Mouse (Mus musculus): ENCODE results near the gene Atxn7l2. TPM values are rescaled to one million over a fixed set of nuclear protein-coding genes. Genes with fewer than 3 reads are reported as not detected.

The Atxn7l2 gene
- polyA plus RNA-seq, 1 experiment from 2014 or later: 28.9 TPM

- 88% methylated on average over 11 of the region's 11 CpGs for WGBS
- H3K27ac ChIP-seq (replicated peaks): no peak overlapping the region
- H3K27me3 ChIP-seq: no peaks in the 10 kb centered on the region
- peaks cover 68% of the 10 kb centered on the region for H3K36me3 ChIP-seq
- ATAC-seq (ENCODE audit: low FRiP score, low read depth): no peak
- H3K9me3 ChIP-seq: no peaks in the 10 kb centered on the region
- H3K9ac ChIP-seq (replicated peaks): no peak overlapping the region
- H3K4me1 ChIP-seq: peaks cover 35% of the 10 kb centered on the region
- no peak overlapping the region for H3K4me2 ChIP-seq (replicated peaks)
- H3K4me3 ChIP-seq: no peak overlapping the region
Measured at GRCm38 (mm10) chr3:108203621-108204325, 7.0 kb downstream of the Atxn7l2 start.

- 96% methylated on average over 13 of the region's 13 CpGs for WGBS
- ATAC-seq (ENCODE audit: low FRiP score, low read depth): no peak
- Histone ChIP-seq H3K36me3 (peaks cover 73% of the 10 kb centered on the region), H3K9me3 (no peaks in the 10 kb centered on the region), H3K27ac (replicated peaks) (no peak overlapping the region), H3K27me3 (no peaks in the 10 kb centered on the region), H3K4me3 (no peak overlapping the region), H3K4me2 (replicated peaks) (no peak overlapping the region), H3K4me1 (peaks cover 29% of the 10 kb centered on the region), H3K9ac (replicated peaks) (no peak overlapping the region; the same call in 1 of the 2 replicates)
Measured at GRCm38 (mm10) chr3:108203212-108203611, 7.5 kb downstream of the Atxn7l2 start.

- H3K27me3 ChIP-seq: no peaks in the 10 kb centered on the region
- no peak overlapping the region for H3K4me2 ChIP-seq (replicated peaks)
- H3K9me3 ChIP-seq: no peaks in the 10 kb centered on the region
- H3K36me3 ChIP-seq: peaks cover 68% of the 10 kb centered on the region
- H3K4me3 ChIP-seq: no peak overlapping the region
- H3K27ac ChIP-seq (replicated peaks): no peak overlapping the region
- H3K9ac ChIP-seq (replicated peaks): no peak overlapping the region
- H3K4me1 ChIP-seq: peaks cover 27% of the 10 kb centered on the region
- no peak for ATAC-seq (ENCODE audit: low FRiP score, low read depth)
Measured at GRCm38 (mm10) chr3:108202506-108202905, 8.2 kb downstream of the Atxn7l2 start.

GRCm38 (mm10) chr3:108200329-108201323 is 10.1 kb downstream of the Atxn7l2 start, which contains the start of gene Cyb561d1:
Gene Cyb561d1, minus strand, starts transcription at chr3:108201212.
- no peaks in the 10 kb centered on the region for H3K27me3 ChIP-seq
- peak within 1 kb of the TSS; percentile 57 for H3K4me2 ChIP-seq (replicated peaks)
- peak within 1 kb of the TSS; percentile 87 for H3K27ac ChIP-seq (replicated peaks)
- H3K4me1 ChIP-seq: peaks cover 46% of the 10 kb centered on the region
- no peaks in the 10 kb centered on the region for H3K9me3 ChIP-seq
- peak within 1 kb of the TSS; percentile 62 for H3K4me3 ChIP-seq
- WGBS: 4% methylated on average over 40 of the region's 44 CpGs
- ATAC-seq (ENCODE audit: low FRiP score, low read depth): peak; percentile 90
- peak within 1 kb of the TSS; percentile 58 for H3K9ac ChIP-seq (replicated peaks)
- peaks cover 50% of the 10 kb centered on the region for H3K36me3 ChIP-seq

- 94% methylated on average over 6 of the region's 6 CpGs for WGBS
- H3K4me2 ChIP-seq (replicated peaks): no peak overlapping the region
- peaks cover 47% of the 10 kb centered on the region for H3K4me1 ChIP-seq
- H3K27me3 ChIP-seq: no peaks in the 10 kb centered on the region
- H3K9me3 ChIP-seq: no peaks in the 10 kb centered on the region
- ATAC-seq (ENCODE audit: low FRiP score, low read depth): no peak
- H3K36me3 ChIP-seq: peaks cover 36% of the 10 kb centered on the region
- 0 out of 2 replicates have a peak overlapping the region, but pooled peaks have one; percentile 0 for H3K27ac ChIP-seq (replicated peaks)
- no peak overlapping the region for H3K9ac ChIP-seq (replicated peaks)
- no peak overlapping the region for H3K4me3 ChIP-seq
Measured at GRCm38 (mm10) chr3:108199231-108199630, 11.5 kb downstream of the Atxn7l2 start.

GRCm38 (mm10) chr3:108197066-108197497 is 13.7 kb downstream of the Atxn7l2 start:
- Histone ChIP-seq H3K9me3 (no peaks in the 10 kb centered on the region), H3K4me3 (no peak overlapping the region), H3K27me3 (no peaks in the 10 kb centered on the region), H3K4me2 (replicated peaks) (peak overlapping the region; percentile 23), H3K9ac (replicated peaks) (no peak overlapping the region), H3K4me1 (peaks cover 47% of the 10 kb centered on the region), H3K27ac (replicated peaks) (peak overlapping the region; percentile 77), H3K36me3 (peaks cover 17% of the 10 kb centered on the region; the same call in 1 of the 2 replicates)
- ATAC-seq (ENCODE audit: low FRiP score, low read depth): peak; percentile 35; the same call in 1 of the 2 replicates
- 25% methylated on average over 14 of the region's 14 CpGs for WGBS

GRCm38 (mm10) chr3:108195941-108196590 is 14.7 kb downstream of the Atxn7l2 start:
- no peaks in the 10 kb centered on the region for H3K9me3 ChIP-seq
- H3K36me3 ChIP-seq: peaks cover 14% of the 10 kb centered on the region; the same call in 1 of the 2 replicates
- ATAC-seq (ENCODE audit: low FRiP score, low read depth): no peak
- peaks cover 38% of the 10 kb centered on the region for H3K4me1 ChIP-seq
- H3K4me2 ChIP-seq (replicated peaks): no peak overlapping the region
- H3K27ac ChIP-seq (replicated peaks): peak overlapping the region; percentile 77
- no peak overlapping the region for H3K4me3 ChIP-seq
- no peak overlapping the region for H3K9ac ChIP-seq (replicated peaks)
- H3K27me3 ChIP-seq: no peaks in the 10 kb centered on the region
- 82% methylated on average over 7 of the region's 7 CpGs for WGBS

- no peak for ATAC-seq (ENCODE audit: low FRiP score, low read depth)
- H3K9ac ChIP-seq (replicated peaks): no peak overlapping the region
- H3K9me3 ChIP-seq: no peaks in the 10 kb centered on the region
- peaks cover 14% of the 10 kb centered on the region; the same call in 1 of the 2 replicates for H3K36me3 ChIP-seq
- H3K4me3 ChIP-seq: no peak overlapping the region
- no peaks in the 10 kb centered on the region for H3K27me3 ChIP-seq
- H3K27ac ChIP-seq (replicated peaks): no peak overlapping the region
- H3K4me1 ChIP-seq: peaks cover 32% of the 10 kb centered on the region
- 85% methylated on average over 4 of the region's 4 CpGs for WGBS
- H3K4me2 ChIP-seq (replicated peaks): no peak overlapping the region
Measured at GRCm38 (mm10) chr3:108195287-108195686, 15.4 kb downstream of the Atxn7l2 start.

- no peak overlapping the region for H3K27ac ChIP-seq (replicated peaks)
- H3K9ac ChIP-seq (replicated peaks): no peak overlapping the region
- H3K9me3 ChIP-seq: no peaks in the 10 kb centered on the region
- 82% methylated on average over 4 of the region's 4 CpGs for WGBS
- H3K36me3 ChIP-seq: peaks cover 7% of the 10 kb centered on the region; the same call in 1 of the 2 replicates
- no peak overlapping the region for H3K4me3 ChIP-seq
- H3K27me3 ChIP-seq: no peaks in the 10 kb centered on the region
- ATAC-seq (ENCODE audit: low FRiP score, low read depth): no peak
- no peak overlapping the region for H3K4me2 ChIP-seq (replicated peaks)
- peaks cover 28% of the 10 kb centered on the region for H3K4me1 ChIP-seq
Measured at GRCm38 (mm10) chr3:108193686-108194085, 17.0 kb downstream of the Atxn7l2 start.

GRCm38 (mm10) chr3:108189897-108190296 is 20.8 kb downstream of the Atxn7l2 start:
- H3K27me3 ChIP-seq: peaks cover 15% of the 10 kb centered on the region
- H3K4me3 ChIP-seq: no peak overlapping the region
- no peaks in the 10 kb centered on the region for H3K36me3 ChIP-seq
- 74% methylated on average over 5 of the region's 5 CpGs for WGBS
- no peaks in the 10 kb centered on the region for H3K9me3 ChIP-seq
- H3K4me2 ChIP-seq (replicated peaks): no peak overlapping the region
- H3K4me1 ChIP-seq: peaks cover 22% of the 10 kb centered on the region
- no peak overlapping the region for H3K9ac ChIP-seq (replicated peaks)
- no peak for ATAC-seq (ENCODE audit: low FRiP score, low read depth)
- H3K27ac ChIP-seq (replicated peaks): no peak overlapping the region

GRCm38 (mm10) chr3:108188716-108189490 is 21.8 kb downstream of the Atxn7l2 start:
- H3K4me1 ChIP-seq: peaks cover 22% of the 10 kb centered on the region
- no peaks in the 10 kb centered on the region for H3K9me3 ChIP-seq
- ATAC-seq (ENCODE audit: low FRiP score, low read depth): no peak
- H3K4me3 ChIP-seq: no peak overlapping the region
- no peak overlapping the region for H3K27ac ChIP-seq (replicated peaks)
- H3K9ac ChIP-seq (replicated peaks): no peak overlapping the region; the same call in 1 of the 2 replicates
- H3K27me3 ChIP-seq: peaks cover 19% of the 10 kb centered on the region
- no peak overlapping the region for H3K4me2 ChIP-seq (replicated peaks)
- 68% methylated on average over 9 of the region's 9 CpGs for WGBS
- no peaks in the 10 kb centered on the region for H3K36me3 ChIP-seq

Measured in midbrain, embryonic 12.5 days (tissue).